Mouse (Mus musculus): Measurements from ENCODE around the gene Wwp2.

- TF ChIP-seq CTCF (IDR thresholded peaks at IDR 0.05) (no peak), POLR2A (IDR thresholded peaks at IDR 0.05; ENCODE audit: insufficient read depth, low read depth, low read length) (no peak)
These were observed 40.8 kb upstream of the Wwp2 start for GRCm38 (mm10) chr8:107395397-107395796.
